Mouse (Mus musculus) layer of hippocampus, postnatal 25 days (tissue): Measurements from ENCODE around the gene Fam186b. TPM values are rescaled to one million over a fixed set of nuclear protein-coding genes. Genes with fewer than 3 reads are reported as not detected.

Experiments used
- DNase-seq, 2 experiments: peaks; one replicate each; pipeline ENCODE4 v3.0.0; 2022; ENCODE audit warnings: mixed read lengths in 2 of 2, low spot score in 1 of 2; ENCODE audit errors: extremely low spot score in 1 of 2
- total RNA-seq, 2 experiments: library from RNA; stranded (reverse); gene quantifications; 2 replicates each; pipeline ENCODE4 v1.2.3; 2021

Fam186b gene
- 1 to 10 TPM; 1.2 to 1.3 TPM for total RNA-seq

DNA sequence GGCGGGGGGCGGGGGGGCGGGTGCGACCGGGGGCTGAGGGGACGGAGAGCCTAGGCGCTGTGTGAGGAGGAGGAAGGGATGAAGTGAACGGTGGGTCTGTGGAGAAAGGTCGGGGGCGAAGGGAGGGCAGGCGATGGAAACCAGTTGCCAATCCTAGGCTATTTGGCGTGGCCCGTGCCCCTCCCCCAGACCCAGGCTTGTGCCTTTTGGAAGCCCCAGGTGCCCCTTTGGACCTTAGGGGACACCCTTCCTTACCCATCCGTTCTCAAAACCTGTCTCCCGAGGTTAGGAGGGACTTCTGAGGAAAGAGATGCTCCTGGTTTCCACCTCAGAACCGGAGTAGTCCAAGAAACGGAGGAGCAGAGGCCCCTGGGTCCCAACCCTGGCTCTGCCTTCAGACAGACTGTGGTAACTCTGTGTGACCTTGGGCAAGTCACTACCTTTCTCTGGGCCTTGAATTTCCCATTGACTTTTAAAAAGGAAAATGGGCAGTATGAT, at the start of gene Fam186b:
Gene Fam186b (minus strand): TSS at position 405 of the 498 bp plus-strand sequence.
- DNase-seq, result peak in 1 of 2 experiments; percentile 35

DNA sequence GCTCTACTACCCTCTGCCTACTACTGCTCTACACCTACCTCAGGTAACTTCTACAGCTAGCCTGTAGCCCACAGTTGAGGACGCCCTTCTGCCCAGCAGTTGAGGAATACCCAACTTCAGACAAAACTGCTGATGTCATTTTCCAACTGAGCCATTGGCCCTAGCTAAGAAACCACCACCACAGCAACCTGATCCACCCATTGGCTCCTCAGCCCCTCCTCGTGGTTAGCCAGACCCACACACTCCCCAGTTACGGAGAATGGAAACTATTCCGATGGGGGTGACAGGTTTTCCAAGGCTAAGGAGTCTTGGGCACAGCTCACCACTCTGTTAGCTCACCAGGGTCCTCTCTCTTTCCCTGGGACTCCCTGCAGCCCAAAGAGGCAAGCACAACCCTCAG, 49.3 kb upstream of the Fam186b start:
- no peak for DNase-seq

DNA sequence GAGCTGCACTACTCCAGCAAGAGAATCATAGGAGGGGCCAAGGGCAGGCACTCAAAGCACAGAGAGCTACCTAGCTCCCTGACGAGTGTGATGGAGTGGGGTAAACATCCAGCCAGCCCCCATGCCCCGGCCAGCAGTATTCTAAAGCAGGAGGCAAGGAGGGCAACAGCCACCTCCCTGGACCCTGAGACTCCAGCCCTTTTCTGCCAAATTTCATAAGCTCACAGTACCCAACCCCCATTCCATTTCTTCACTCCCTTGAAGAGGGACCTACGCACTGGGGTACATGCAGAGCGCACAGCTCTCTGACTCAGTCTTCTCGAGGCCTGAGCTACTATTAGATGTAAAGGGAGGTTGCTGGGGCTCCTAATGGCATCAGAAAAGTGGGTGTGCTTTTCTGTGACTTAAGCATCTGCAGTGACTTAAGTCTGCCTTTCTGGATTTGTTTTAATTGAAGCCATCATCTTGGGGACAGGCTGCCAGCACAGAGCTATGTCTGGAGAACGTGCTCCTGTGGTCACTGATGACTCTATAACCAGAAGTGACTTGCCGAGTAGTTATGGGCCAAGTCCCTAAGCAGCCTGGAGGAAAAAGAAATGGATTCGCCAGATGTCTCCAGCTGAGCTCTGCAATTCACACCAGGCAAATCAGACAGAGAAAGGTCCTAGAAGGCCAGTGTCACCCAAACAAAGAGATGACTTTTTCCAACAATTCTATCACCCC, 48.6 kb upstream of the Fam186b start:
- no peak for DNase-seq

DNA sequence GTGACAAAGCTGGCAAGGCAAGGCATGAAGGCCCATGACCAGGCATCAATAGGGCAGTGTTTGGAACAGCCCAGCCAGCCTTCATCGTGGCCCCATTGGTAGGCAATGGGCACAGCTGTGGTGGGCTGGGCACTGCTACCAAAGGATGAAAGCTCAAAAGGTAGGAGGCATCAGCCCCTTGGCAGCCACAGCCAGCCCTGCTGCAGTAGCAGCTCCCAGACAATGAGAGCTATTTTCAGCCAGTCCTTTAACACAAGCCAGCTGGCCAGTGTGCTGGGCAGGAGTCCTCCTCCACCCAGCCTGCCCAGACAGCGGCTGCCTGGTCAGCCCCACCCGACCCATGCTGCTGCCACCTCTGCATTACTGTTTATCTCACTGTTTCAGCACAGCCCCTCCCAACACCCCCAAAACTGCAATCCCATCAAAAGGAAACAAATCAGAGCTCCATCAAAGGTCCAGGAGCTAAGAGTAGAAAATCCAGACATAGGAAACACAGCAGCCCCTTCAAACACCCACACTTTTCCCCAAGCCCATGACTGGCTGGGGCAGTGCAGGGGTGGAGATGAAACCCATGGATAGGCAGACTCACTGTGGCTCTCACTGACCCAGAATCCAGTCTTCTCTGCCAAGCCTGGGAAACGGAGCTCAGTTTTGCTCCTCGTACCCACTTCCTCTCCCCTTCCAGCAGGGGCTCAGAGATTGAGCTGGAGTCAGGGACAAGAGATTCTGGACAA, 47.9 kb upstream of the Fam186b start:
- peak in 1 of 2 experiments; percentile 25 for DNase-seq

DNA sequence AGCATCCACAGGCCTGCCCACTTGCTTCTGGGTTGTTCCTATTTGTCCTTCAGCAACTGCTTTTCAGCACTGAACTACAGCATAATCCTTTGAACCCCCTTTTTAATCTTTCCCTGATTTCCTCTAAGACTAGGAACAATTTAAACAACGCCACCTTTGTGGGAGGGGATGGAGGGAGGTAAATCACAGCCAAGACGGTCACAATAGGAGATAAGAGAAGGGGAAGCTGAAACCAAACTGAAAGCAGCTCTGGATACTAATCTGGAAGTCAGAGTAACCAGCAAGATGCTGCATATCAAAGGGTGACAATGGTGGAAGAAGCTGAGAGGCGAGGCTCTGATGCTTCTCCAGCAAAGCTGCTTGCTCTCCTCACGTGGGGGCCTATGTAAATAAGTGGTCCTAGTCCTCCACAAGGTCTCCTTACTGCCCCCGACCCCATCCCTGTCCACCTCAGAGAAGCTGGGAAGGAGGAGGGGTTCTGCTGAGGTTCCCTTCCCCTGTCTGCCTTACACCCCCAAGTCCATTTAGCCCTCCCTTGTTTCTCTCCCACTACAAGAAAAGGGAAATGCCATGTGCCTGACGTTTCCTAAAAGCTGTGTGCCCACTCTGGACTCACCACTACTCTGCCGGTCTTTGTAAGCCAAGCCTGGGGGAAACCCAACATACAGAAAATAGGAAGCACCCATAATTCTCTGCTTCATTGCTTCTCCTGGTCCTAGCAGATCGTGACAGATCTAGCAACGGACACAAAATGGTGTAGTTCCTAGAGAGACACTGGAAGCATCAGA, 46.7 kb upstream of the Fam186b start:
- DNase-seq, result no peak

DNA sequence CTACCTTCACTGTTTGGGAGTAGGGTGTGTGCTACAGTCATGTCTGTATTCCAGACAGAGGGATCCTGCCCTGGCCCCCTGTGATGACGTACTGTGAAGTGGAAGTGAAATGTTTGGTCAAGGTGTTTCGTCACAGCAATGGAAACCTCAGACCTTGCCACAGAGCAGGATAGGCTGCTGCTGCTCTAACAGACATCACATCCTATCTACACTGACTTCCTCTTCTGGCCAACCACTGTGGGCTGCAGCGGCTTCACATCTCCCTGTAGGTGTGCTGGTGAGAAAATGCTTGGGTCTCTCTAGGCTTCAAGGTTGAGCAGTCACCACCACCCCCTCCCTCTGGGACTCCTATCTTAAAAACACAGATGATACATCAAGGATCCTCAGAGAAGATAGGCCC, 45.4 kb upstream of the Fam186b start:
- no peak for DNase-seq

DNA sequence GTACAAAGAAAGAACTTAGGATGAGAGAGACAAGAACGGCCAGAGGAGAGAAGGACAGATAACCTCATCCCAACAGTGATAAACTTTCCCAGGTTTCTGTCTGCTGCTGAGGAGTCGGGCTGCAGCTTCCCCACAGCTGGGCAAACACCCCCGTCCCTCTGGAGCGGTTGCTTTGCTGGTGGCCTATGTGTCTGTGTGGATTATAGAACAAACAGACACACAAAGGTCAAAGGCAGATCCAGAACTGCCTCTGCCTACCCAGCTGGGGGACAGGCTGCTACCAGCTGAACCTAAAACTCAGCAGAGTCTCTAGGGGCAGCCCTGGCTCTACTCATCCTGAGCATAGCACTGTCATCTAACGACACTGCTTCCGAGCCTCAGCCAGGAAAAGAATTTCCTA, 44.0 kb upstream of the Fam186b start:
- no peak for DNase-seq

DNA sequence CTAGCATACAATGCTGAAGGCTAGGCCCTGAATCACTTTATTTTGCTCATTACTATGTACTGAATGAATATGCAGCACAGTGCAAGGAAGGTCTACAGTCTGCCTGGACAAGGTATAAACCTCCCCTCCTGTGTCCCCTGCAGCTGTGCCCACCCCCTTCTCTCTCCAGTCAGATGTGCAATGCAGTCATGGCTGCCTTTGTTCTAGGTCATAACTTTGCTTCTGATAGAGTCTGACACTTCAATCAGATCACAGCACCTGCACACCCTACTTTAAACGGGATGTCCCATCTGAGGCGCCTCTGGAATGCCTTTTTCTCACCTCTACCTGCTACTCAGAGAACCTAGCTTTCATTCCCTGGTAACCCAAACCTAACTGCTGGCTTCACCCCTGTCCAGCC, 43.2 kb upstream of the Fam186b start:
- DNase-seq, result no peak

DNA sequence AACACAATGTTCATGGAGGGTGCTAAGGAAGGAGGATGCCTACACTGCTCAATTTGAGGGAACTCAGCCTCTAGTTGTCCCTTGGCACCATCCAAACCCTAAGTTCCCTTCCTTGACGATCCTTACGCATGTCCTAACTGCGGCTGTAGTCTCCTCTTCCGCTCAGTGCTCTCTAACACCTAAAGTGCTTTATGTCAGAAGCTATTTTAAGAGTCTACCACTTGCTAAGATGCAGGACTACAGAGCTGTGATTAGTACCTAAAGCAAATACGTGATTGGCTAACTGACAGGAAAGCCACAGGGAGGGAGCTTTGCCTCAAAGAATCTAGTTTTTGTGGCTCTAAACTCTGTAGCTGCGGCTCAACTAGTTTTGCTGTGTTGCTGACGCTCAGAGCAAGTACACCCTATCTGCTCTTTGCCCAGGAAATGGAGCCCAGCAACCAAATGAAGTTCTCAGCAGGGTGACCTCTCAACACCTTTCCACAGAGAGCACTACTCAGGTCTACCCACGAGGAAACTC, 40.2 kb upstream of the Fam186b start:
- no peak for DNase-seq

DNA sequence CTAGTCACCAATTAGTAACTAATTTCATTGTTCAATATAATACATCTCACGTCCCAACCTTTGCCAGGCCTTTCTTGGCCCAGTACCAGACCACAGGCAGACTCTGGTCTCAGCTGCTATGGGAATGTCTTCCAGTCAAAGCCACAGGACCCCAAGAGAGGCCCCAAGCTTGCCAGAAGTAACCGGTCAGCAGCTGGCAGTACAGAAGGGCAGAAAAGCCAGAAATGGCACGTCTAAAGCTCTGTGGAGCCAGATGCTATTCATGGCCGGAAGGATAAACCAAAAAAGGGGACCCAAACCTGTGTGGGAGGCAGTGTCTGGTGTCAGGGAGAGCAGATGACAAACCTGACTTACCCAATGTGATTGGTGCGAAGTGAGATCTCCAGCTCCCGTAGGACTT, 38.8 kb upstream of the Fam186b start:
- DNase-seq, result no peak

DNA sequence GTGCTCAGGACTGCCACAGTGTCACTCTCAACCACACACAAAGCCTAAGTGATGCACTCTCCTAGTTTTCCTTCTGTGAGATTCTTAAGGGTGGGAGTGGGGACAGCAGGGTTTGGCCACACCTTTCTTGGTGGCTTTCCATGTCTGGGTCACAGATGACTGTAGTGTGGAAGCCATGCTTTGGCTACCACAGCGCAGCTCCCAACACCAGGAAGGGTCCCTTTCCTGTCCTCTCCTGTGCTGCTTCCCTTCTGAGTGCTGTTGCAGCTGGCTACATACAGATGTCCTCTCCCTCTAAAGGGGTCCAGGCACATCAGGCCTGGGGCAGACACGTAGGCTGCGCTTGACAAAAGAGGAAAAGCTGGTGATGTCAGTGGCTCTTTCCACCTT, 38.0 kb upstream of the Fam186b start:
- no peak for DNase-seq

DNA sequence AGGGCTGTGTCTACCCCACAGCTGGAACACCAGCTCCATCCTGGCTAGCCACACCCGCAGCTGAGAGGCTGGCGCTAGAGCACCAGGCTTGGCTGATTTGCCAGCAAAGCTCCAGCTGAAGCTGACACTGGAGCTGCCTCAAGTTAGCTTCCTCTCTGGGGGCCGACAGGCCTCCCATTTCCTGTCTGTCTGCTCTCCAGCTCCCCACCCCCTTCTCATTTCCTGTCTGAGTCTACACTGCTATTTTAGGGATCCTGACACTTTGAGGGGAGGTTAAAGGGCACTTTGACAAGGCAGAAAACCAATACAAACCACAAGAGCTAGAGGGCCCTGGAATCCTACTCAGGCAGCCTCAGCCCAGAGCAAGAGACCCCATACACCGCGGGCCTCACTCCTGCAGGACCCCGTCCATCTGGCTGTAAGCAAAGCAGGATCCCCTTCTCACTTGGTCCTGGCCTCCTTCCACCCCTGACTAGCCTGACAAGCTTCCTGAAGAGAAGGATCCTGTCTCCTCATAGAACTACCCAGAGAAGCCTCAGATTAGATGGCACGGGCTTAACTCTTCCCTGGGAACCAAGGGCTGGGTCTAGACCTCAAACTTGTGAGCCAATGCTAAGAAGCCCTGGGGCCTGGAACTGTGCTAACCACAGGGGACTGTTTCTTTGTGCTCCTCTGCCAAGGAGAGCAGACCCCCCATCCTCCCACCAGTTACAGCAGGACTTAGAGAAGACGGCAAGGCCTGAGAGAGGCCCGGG, 37.4 kb upstream of the Fam186b start:
- DNase-seq, result no peak

DNA sequence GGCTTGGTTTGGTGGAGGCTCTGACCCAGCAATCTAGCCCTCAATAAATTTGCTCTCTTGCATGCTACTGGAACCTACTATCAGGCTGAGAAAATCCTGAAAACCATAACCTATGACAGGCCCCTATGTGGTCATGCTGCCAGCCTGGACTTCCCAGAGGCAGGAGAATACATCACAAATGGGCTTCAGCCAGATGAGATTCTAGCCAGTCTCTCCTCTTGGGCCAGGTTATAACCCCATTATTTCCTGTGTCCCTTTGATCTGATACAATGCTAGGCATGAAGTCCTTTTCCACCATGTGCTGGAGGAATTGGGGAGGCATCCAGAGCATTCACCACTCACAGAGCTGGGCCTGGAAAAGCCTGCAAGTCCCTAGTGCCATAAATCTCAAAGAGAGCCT, 36.4 kb upstream of the Fam186b start:
- DNase-seq, result no peak

DNA sequence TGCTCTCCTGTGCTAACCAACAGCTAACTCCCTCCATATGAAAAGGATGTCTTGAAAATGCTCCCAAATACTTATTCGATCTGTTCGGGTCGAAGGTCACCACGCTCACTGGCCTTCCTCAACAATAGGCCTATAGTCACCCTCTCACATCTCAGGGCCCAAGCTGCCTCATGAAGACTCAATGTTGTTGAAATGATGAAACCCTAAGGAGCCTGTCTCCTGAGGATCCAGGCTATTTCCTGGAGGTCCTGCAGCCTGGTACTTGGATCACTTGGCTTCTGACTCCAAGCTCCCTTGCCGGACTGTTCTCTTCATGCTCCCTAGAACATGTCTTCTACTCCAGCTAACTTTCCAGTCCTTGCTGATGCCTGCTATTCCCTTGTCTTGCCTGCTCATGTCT, 35.7 kb upstream of the Fam186b start:
- DNase-seq, result no peak

DNA sequence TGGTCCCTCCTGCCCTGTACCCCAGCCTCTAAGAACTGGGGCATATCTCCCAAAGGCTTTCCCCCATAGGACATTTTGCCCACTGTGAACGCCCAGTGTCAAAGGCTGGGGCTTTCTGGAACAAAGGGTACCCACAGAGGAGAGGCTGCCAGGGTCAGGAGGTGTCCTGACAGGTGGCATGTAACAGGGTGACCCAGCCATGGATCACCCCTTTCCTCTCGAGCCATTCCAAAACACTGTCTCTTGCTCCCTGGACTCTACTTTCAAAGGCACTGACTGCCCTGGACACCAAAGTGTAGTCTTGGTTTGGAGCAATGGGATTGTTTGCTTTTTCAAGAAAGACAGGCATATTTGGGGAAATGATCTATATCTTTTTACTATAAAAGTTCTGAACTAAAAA, 34.6 kb upstream of the Fam186b start:
- no peak for DNase-seq

DNA sequence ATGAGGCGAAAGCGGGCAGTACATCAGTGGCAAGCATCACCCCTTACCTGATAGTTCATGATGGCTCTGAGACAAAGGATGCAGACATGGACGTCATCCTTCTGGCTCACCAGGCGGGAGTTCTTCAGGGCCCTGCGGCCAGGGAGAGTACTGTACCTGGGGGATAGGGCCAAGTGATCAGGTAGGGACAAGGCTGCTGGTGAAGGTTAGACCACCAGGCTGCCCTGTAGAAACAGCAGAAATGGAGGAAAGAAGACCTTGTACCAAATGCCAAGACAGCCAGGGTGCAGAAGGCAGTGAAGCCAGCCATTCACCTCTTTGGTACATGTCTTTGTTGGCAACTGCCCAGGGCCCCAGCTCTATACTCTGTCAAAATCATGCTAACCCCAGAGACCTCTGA, 32.3 kb upstream of the Fam186b start:
- no peak for DNase-seq

DNA sequence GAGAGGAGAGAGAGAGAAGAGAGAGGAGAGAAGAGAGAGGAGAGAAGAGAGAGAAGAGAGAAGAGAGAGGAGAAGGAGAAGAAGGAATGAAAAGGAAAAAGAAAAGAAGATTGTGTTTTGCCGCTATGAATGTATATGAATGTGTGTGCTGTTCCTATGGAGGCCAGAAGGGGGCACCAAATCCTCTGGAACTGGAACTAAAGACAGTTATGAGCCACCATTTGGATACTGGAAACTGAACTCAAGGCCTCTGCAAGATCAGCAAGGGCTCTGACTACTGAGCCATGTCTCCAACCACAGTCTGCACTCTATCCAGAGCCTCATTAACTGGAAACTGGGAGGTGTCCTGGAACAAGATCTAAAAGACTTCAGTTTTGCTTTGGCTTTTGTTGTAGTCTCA, 31.3 kb upstream of the Fam186b start:
- no peak for DNase-seq

DNA sequence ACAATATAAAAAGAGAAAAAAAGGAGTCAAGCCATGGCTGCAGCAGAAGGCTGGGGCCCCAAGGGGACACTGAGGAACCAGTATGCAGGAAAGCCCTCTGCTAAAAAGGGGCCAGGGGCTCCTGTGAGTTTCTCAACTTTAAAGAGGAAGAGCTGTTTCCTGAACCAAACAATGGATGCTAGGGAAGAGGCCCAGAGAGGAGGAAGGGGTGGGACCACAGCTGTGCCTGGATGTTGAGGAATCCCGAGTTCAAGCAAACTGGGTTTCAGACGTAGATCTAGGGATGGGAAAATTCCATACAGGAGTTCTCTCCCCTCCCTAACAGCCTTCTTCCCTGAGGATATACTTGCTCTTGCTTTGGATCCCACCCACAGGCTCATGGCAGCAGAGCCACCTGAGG, 30.7 kb upstream of the Fam186b start:
- no peak for DNase-seq

DNA sequence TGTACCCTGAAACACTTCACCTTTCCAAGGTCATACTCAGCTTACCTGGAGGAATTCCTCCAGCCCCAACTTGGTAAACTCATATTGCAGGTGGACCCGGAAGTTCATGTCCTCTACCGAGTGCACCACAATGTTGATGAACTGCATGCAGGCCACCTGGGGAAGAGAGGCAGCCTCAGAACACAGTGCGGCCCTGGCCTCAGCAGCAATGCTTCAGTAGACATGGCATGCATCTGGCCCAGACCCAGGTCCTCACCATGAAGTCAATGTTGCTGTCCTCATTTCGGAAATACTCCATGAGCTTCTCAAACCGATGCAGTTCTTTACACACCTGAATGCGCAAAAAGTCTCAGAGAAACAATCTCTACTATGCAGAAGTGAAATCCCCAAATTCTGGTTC, 29.9 kb upstream of the Fam186b start:
- DNase-seq, result no peak

DNA sequence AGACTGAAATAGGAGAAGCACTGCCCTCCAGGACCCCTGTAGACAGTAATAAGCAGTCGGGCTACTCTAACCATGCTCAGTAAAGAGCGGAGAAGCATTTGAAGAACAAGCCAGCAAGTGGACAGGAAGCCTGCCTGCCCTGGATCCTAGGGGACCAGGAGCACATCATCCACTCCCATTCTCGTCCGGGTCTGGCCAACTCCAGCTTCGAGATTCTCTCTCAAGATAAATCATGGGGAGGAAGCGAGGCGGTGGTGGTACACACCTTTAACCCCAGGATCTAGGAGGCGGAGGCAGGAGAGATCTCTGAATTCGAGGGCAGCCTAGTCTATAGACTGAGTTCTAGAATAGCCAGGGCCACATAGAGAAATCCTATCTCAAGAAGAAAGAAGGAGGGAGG, 28.5 kb upstream of the Fam186b start:
- no peak for DNase-seq
